Mouse (Mus musculus) midbrain, embryonic 14.5 days (tissue): ENCODE results near the gene Mypn. TPM values are rescaled to one million over a fixed set of nuclear protein-coding genes. Genes with fewer than 3 reads are reported as not detected.

Experiments
- ATAC-seq: fragments of 200-750 bp; cut with Nextera tagmentation; 2 replicates; pipeline ENCODE4 v1.8.0; 2017; ENCODE audit warnings: moderate number of reproducible peaks, moderate library complexity; ENCODE audit not compliant: low FRiP score, low TSS enrichment
- DNase-seq: peaks from one replicate; pipeline ENCODE4 v3.0.0-alpha.2; 2015
- H3K27ac ChIP-seq: fragments of 300-500 bp; sonication (generic); replicated peaks from 2 replicates; pipeline ENCODE4 v1.5.1; 2014; ENCODE audit warnings: mild to moderate bottlenecking, low read depth, low read length, moderate library complexity
- H3K27me3 ChIP-seq: fragments of 300-500 bp; sonication (generic); 2 replicates; pipeline ENCODE4 v1.6.1; 2014; ENCODE audit warnings: low read length, control low read depth, mixed read lengths; ENCODE audit not compliant: control insufficient read depth, insufficient read depth
- H3K36me3 ChIP-seq: fragments of 300-500 bp; sonication (generic); 2 replicates; pipeline ENCODE4 v1.6.1; 2014; ENCODE audit warnings: low read length, control low read depth; ENCODE audit not compliant: control insufficient read depth, insufficient read depth
- H3K4me1 ChIP-seq: fragments of 300-500 bp; sonication (generic); 2 replicates; pipeline ENCODE4 v1.6.1; 2014; ENCODE audit warnings: mild to moderate bottlenecking, antibody characterized with exemption, low read length, control low read depth; ENCODE audit not compliant: control insufficient read depth, insufficient read depth
- H3K4me2 ChIP-seq: fragments of 300-500 bp; sonication (generic); 2 replicates; pipeline ENCODE4 v1.6.1; 2014; ENCODE audit warnings: mild to moderate bottlenecking, low read length, moderate library complexity
- H3K4me3 ChIP-seq: fragments of 300-500 bp; sonication (generic); replicated peaks from 2 replicates; pipeline ENCODE4 v1.5.1; 2014; ENCODE audit warnings: low read depth, low read length
- H3K9ac ChIP-seq: fragments of 300-500 bp; sonication (generic); replicated peaks from 2 replicates; pipeline ENCODE4 v1.6.1; 2014; ENCODE audit warnings: mild to moderate bottlenecking, low read length, moderate library complexity
- H3K9me3 ChIP-seq: fragments of 300-500 bp; sonication (generic); 2 replicates; pipeline ENCODE4 v1.6.1; 2016; ENCODE audit warnings: low read length, control low read depth, mixed read lengths; ENCODE audit not compliant: control insufficient read depth
- WGBS: fragments of 180-500 bp; shearing (Covaris S2); extraction: QIAGEN DNeasy Blood & Tissue Kit; methylation state at CpG from one replicate; pipeline ENCODE4 v1.1.7; 2014; 5-methylcytosine and 5-hydroxymethylcytosine counted together
- polyA plus RNA-seq: library from polyadenylated mRNA; unstranded; fragments of >200 nt; fragmentation: Nextera tagmentation; extraction: Ambion mirVana; gene quantifications from 2 replicates; pipeline ENCODE4 v1.2.1, GENCODE M21; 2014

The Mypn gene
- polyA plus RNA-seq, 1 experiment from 2014 or later: 0.64 TPM

DNA sequence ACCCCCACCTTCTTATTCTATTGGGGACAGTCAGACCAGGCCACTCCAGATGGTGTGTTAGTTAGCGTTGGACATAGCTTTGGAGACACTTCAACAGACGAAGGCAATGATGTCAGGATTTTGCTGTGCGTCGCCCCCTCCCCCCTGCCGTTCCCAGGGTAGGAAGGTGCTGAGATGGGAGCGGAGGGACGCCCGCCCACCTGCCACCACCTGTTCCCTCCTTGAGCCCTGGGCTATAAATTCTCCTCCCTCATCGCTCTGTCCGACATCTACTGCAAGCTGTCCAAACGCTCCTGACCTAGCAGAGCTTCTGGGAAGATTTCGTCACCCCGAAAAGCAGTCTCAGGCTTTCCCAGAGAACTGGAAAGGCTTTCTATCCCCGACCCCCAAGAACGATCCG lies 104.2 kb downstream of the Mypn start, which contains the start of gene Atoh7:
TSS of gene Atoh7 (plus strand) at position 131 of the 400 bp plus-strand sequence.
- ATAC-seq: no peak
- H3K27ac ChIP-seq: peak within 1 kb of the TSS; percentile 61

GRCm38 (mm10) chr10:63098191-63098590 lies 105.6 kb downstream of the Mypn start:
- H3K36me3 ChIP-seq: no peaks in the 10 kb centered on the region
- H3K4me3 ChIP-seq: no peak overlapping the region
- no peaks in the 10 kb centered on the region for H3K27me3 ChIP-seq
- H3K27ac ChIP-seq: no peak overlapping the region
- H3K4me2 ChIP-seq: no peak overlapping the region
- 55% methylated on average over 12 of the region's 12 CpGs for WGBS
- ATAC-seq (no peak), DNase-seq (no peak)
- H3K9ac ChIP-seq: no peak overlapping the region
- H3K9me3 ChIP-seq: no peaks in the 10 kb centered on the region
- H3K4me1 ChIP-seq: peaks cover 6% of the 10 kb centered on the region

More for the DNA sequence above, 104.2 kb downstream of the Mypn start, which contains the start of gene Atoh7:
- peak within 1 kb of the TSS; percentile 66 for H3K9ac ChIP-seq
- H3K4me1 ChIP-seq: peaks cover 6% of the 10 kb centered on the region
- peak within 1 kb of the TSS; percentile 62 for H3K4me3 ChIP-seq
- peak; percentile 23 for DNase-seq
- H3K27me3 ChIP-seq: no peaks in the 10 kb centered on the region
- 4% methylated on average over 16 of the region's 16 CpGs for WGBS
- H3K9me3 ChIP-seq: no peaks in the 10 kb centered on the region
- peak within 1 kb of the TSS; percentile 93 for H3K4me2 ChIP-seq
- no peaks in the 10 kb centered on the region for H3K36me3 ChIP-seq

- 76% methylated on average over 2 of the region's 2 CpGs for WGBS
- H3K27ac ChIP-seq: no peak overlapping the region
- H3K4me1 ChIP-seq: peaks cover 6% of the 10 kb centered on the region
- H3K36me3 ChIP-seq: no peaks in the 10 kb centered on the region
- DNase-seq: no peak
- no peak for ATAC-seq
- no peak overlapping the region for H3K4me2 ChIP-seq
- no peak overlapping the region for H3K4me3 ChIP-seq
- H3K9ac ChIP-seq: no peak overlapping the region
- no peaks in the 10 kb centered on the region for H3K27me3 ChIP-seq
- no peaks in the 10 kb centered on the region for H3K9me3 ChIP-seq
These were observed 107.0 kb downstream of the Mypn start for GRCm38 (mm10) chr10:63096757-63097156.

DNA sequence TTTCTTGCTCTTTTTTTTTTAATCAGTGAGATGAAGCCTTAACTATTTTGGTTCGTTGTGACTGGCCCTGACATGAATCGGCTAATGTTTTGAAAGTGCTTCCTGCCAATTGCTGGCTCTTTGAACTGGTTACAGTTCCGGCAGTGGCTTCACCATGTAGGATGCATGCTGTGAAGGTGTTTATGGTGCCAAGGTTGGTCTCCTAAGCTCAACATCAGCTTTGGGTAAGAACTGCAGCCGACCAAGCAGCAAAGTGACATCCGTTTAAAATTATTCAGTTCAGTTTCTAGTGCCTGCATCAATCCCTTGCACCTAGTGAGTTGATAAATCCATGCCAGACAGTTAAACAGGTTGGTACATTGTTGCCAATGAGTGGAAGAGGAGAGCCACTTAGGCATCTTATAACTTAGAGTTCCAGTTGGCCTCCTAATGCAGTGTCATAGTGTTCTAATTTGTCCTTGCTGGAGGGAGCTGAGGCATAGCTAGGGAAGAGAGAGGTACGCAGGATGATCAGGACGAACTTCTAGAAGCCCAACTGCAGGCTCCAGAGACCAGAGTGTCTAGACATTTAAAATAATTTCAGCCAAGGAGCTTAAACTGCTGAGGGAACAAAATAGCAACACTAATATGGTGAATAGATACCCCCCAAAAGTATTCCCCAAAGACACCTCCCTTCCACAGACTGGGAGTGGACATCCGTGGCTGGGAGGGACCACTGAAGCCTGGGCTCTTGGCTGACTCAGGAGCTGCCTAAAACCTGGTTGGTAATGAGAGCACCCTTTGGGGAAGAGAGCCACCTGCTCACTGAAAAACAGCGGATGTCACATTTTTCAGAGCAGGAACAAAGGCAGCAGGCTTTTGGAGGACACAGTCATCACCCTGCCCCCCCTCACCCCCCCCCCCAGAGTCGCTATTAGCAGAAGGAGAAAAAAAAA lies 110.9 kb downstream of the Mypn start:
- ATAC-seq (no peak), DNase-seq (no peak)
- Histone ChIP-seq H3K36me3 (no peaks in the 10 kb centered on the region), H3K4me2 (no peak overlapping the region), H3K27ac (no peak overlapping the region), H3K9me3 (no peaks in the 10 kb centered on the region), H3K4me1 (peaks cover 17% of the 10 kb centered on the region; the same call in 1 of the 2 replicates), H3K27me3 (no peaks in the 10 kb centered on the region), H3K9ac (no peak overlapping the region), H3K4me3 (no peak overlapping the region)
- WGBS: 72% methylated on average over 10 of the region's 10 CpGs

GRCm38 (mm10) chr10:63091915-63092314 lies 111.8 kb downstream of the Mypn start:
- DNase-seq (no peak), ATAC-seq (no peak)
- Histone ChIP-seq H3K9me3 (no peaks in the 10 kb centered on the region), H3K36me3 (no peaks in the 10 kb centered on the region), H3K4me1 (peaks cover 17% of the 10 kb centered on the region; the same call in 1 of the 2 replicates), H3K4me3 (no peak overlapping the region), H3K27ac (no peak overlapping the region), H3K9ac (no peak overlapping the region), H3K4me2 (no peak overlapping the region), H3K27me3 (no peaks in the 10 kb centered on the region)
- WGBS: 73% methylated on average over 7 of the region's 7 CpGs

DNA sequence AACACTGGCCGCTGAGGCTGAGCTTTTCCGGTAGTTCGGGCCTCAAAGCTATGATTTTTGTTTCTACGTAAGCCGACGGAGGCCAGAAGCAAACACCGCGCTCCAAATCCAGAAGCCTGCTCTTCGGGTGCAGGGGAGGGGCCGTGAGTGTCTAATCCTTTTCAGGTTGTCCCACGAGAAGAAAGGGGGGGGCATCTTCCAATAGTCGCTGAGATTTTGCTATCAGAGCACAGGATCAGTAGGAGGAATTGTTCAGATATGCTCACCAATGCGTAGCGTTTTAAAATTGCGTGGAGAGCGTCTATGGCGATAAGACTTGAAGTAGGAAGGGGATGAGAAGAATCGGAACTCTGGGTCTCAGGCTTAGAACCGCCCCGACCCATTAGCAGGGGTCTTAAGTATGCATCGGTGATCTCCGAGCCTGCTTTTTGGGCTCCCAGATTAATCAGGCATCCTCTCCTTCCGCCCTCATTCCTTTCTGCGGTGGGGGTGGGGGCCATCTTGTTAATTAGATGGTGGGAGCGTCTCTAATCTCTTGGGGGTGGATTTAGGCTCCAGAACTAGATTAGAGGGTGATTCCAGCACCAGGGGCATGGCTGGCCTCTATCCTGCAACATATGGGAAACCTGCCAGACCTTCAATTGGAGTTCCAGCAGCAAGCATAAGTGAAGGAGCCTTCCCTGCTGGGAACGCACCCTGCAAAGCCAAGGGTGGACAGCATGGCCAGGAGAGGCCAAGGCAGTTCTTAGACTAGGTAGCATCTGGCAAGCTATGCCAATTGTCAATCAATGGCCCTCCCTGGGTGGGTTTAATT lies 113.8 kb downstream of the Mypn start:
- peak; percentile 44 for DNase-seq
- WGBS: 3% methylated on average over 26 of the region's 26 CpGs
- peaks cover 17% of the 10 kb centered on the region; the same call in 1 of the 2 replicates for H3K4me1 ChIP-seq
- H3K27ac ChIP-seq: 0 out of 2 replicates have a peak overlapping the region, but pooled peaks have one; percentile 20
- H3K4me3 ChIP-seq: peak overlapping the region; percentile 22
- H3K9me3 ChIP-seq: no peaks in the 10 kb centered on the region
- ATAC-seq: no peak
- peak overlapping the region; percentile 42; the same call in 1 of the 2 replicates for H3K9ac ChIP-seq
- peak overlapping the region; percentile 58 for H3K4me2 ChIP-seq
- no peaks in the 10 kb centered on the region for H3K36me3 ChIP-seq
- H3K27me3 ChIP-seq: no peaks in the 10 kb centered on the region

GRCm38 (mm10) chr10:63089103-63089757 lies 114.5 kb downstream of the Mypn start:
- H3K4me2 ChIP-seq: peak overlapping the region; percentile 58
- H3K9me3 ChIP-seq: no peaks in the 10 kb centered on the region
- ATAC-seq: no peak; the same call in 1 of the 2 replicates
- H3K27me3 ChIP-seq: no peaks in the 10 kb centered on the region
- no peaks in the 10 kb centered on the region for H3K36me3 ChIP-seq
- peak; percentile 41 for DNase-seq
- H3K4me3 ChIP-seq: peak overlapping the region; percentile 22; the same call in 1 of the 2 replicates
- H3K27ac ChIP-seq: 0 out of 2 replicates have a peak overlapping the region, but pooled peaks have one; percentile 26
- WGBS: 17% methylated on average over 8 of the region's 8 CpGs
- peaks cover 17% of the 10 kb centered on the region; the same call in 1 of the 2 replicates for H3K4me1 ChIP-seq
- peak overlapping the region; percentile 42; the same call in 1 of the 2 replicates for H3K9ac ChIP-seq

GRCm38 (mm10) chr10:63086304-63086703 lies 117.4 kb downstream of the Mypn start:
- H3K4me2 ChIP-seq: no peak overlapping the region
- peaks cover 17% of the 10 kb centered on the region; the same call in 1 of the 2 replicates for H3K4me1 ChIP-seq
- ATAC-seq (no peak), DNase-seq (no peak)
- no peaks in the 10 kb centered on the region for H3K9me3 ChIP-seq
- H3K9ac ChIP-seq: no peak overlapping the region
- no peaks in the 10 kb centered on the region for H3K36me3 ChIP-seq
- 87% methylated on average over 10 of the region's 10 CpGs for WGBS
- H3K27me3 ChIP-seq: no peaks in the 10 kb centered on the region
- H3K4me3 ChIP-seq: no peak overlapping the region
- no peak overlapping the region for H3K27ac ChIP-seq
